Comparison of ENCODE assay signal across 16 mouse cellular contexts in the genomic region with DNA sequence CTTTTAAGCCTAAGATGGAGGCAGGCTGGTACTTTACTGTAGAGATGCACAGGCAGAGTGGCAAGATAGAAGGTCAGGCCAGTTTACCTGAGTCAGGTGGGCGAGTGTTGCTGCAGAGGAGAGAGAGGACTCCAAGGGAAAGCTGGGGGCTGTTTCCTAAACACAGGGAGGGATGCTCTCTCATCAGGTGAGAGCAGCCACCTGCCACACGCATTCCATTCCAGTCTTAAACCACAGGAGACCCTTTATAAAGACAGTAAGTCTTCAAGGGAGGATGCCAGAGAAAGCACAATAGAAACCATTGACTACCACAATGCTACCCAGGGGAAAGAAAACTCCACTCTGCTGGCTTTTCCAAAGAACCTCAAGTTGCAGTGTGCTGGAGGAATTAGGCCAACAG.
"Had no signal": no experiment of that assay in that cellular context is flagged by ENCODE, and none has a peak within 500 bp of the region (broad histone marks: within the 10 kb centered on the region; RNA-seq: fewer than 3 reads in every experiment).

No protein-coding gene starts in this region.

- H3K36me3 ChIP-seq: midbrain, embryonic 10.5 days; midbrain, embryonic 12.5 days; neural tube, embryonic 12.5 days had no signal

- H3K4me2 ChIP-seq: lung, embryonic 14.5 days; midbrain, embryonic 12.5 days; neural tube, embryonic 12.5 days had no signal

- H3K4me1 ChIP-seq: midbrain, embryonic 10.5 days; midbrain, embryonic 12.5 days; neural tube, embryonic 12.5 days had no signal

- DNase-seq: lung, adult 18-20 months; lung, embryonic 14.5 days; lung, postnatal 10 days; lung, postnatal 4 days; midbrain, embryonic 14.5 days; right cerebral cortex, postnatal 14 days; right cerebral cortex, postnatal 4 days; spleen, adult 18-20 months; thymus, adult 18-20 months; thymus, postnatal 14 days; thymus, postnatal 36 days had no signal

- H3K9ac ChIP-seq: lung, embryonic 14.5 days; midbrain, embryonic 12.5 days; neural tube, embryonic 12.5 days had no signal

- ATAC-seq: midbrain, embryonic 16.5 days had no signal

- H3K27ac ChIP-seq: midbrain, embryonic 10.5 days; midbrain, embryonic 12.5 days; neural tube, embryonic 12.5 days had no signal

- H3K9me3 ChIP-seq: midbrain, embryonic 10.5 days; midbrain, embryonic 12.5 days; neural tube, embryonic 12.5 days had no signal

- H3K4me3 ChIP-seq: midbrain, embryonic 10.5 days; midbrain, embryonic 12.5 days; myocyte; neural tube, embryonic 12.5 days had no signal
